Mouse (Mus musculus): ENCODE data around the gene Rwdd4a.

Gene Rwdd4a

GRCm38 (mm10) chr8:47581454-47581853 lies 48.0 kb downstream of the Rwdd4a start:
- intact Hi-C loops (cut with DNase I), result no loop called here

- intact Hi-C loops (cut with DNase I), result no loop called here
Measured at GRCm38 (mm10) chr8:47588616-47589015, 55.2 kb downstream of the Rwdd4a start.

GRCm38 (mm10) chr8:47590400-47590799 lies 56.9 kb downstream of the Rwdd4a start:
- intact Hi-C loops (cut with DNase I), result no loop called here

- intact Hi-C loops (cut with DNase I), result no loop called here
Measured at GRCm38 (mm10) chr8:47600664-47601063, 67.2 kb downstream of the Rwdd4a start.

Small RNAs within 50 kb of the gene (microRNA-seq; reads per million reads assigned to microRNA genes)
- gene Gm27409, result 0 reads per million in 2 experiments
